Mouse (Mus musculus) c-Kit-positive CD71-negative TER-119-negative erythroid progenitor cells, embryonic 14.5 days (primary cell): ENCODE data around the gene C1ql1.
A peak's percentile ranks its signal among the peaks of the same experiment; 100 is the strongest.

ENCODE experiments used
- DNase-seq: peaks from one replicate; pipeline ENCODE4 v3.0.0-alpha.2; 2013; ENCODE audit warnings: low read depth

The C1ql1 gene

DNA sequence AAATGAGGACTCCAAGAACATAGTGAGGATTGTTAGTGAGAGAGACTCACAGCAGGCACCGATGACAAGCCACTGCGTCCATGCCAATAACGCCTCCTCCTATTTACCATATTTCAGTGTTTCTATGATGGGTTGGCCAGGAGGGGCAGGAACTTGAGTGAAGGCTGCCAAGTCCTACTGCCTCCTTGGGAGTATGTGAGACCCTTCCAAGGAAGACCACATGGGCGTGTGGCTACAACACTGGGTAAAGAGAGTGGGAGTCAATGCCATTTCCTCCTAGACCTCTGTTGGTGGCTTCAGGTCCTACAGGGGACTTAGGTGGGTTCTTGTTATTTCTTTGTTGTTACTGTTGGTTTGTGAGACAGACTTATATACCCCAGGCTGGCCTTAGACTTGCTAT lies 45.3 kb downstream of the C1ql1 start:
- DNase-seq: no peak

GRCm38 (mm10) chr11:102900763-102901162 lies 45.7 kb downstream of the C1ql1 start, which contains the start of gene Gfap:
TSS of gene Gfap (minus strand) at chr11:102900912.
- peak; percentile 68 for DNase-seq

DNA sequence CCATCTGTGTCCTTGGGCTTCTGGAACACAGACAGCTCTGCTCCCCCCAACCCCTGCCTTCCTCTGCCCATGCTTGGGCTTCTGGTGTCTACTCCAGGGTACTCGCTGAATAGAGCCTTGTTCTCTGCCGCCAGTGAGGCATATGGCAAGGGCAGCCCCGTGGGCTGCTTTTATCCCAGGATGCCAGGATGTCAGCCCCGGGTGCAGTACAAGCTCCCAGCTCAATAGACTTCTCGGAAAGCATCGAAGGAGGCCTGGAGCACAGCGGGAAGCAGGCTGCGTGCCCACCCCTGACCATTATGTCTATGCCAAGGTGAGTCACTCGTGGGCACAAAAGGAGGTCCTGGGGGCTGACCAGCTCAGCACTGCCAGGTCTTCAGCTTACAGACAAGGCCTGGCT lies 48.1 kb downstream of the C1ql1 start:
- DNase-seq: no peak

DNA sequence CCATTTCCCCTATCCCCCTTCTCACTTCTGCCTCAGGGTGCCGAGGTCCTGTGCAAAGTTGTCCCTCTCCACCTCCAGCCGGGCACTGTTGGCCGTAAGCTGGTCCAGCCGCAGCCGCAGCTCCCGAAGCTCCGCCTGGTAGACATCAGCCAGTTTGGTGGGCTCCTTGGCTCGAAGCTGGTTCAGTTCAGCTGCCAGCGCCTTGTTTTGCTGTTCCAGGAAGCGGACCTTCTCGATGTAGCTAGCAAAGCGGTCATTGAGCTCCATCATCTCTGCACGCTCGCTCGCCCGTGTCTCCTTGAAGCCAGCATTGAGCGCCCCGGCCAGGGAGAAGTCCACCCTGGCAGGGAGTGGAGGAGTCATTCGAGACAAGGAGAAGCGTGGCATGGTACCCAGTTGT lies 49.8 kb downstream of the C1ql1 start:
- DNase-seq: no peak

- no peak for DNase-seq
Observed at GRCm38 (mm10) chr11:102895779-102896178, 50.7 kb downstream of the C1ql1 start.

GRCm38 (mm10) chr11:102894716-102895115 lies 51.8 kb downstream of the C1ql1 start:
- no peak for DNase-seq

GRCm38 (mm10) chr11:102893015-102893651 lies 53.4 kb downstream of the C1ql1 start:
- peak; percentile 70 for DNase-seq

DNA sequence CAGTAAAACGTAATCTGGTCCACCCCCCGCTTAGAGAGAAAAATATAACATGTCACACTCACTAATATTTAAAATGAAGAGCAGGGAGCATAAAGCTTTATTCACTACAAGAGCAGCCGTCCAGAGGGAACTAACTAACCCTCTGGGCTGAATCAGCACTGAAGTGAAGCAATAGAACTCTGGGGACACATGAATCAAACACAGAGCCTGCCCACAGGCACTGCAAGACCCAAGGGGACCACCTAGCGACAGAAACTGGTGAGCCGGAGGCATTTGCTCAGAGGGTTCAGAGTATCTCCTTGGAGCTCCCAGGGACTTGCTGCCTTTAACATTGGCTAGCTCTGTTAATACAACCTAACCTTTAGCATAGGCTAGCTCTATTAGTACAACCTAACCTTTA lies 56.4 kb downstream of the C1ql1 start:
- DNase-seq: no peak
